Mouse (Mus musculus) lung, embryonic 16.5 days (tissue): ENCODE data around the gene Acvr1b. TPM values are rescaled to one million over a fixed set of nuclear protein-coding genes. Genes with fewer than 3 reads are reported as not detected.

Experiments used
- ATAC-seq: fragments of 200-750 bp; cut with Nextera tagmentation; 2 replicates; pipeline ENCODE4 v1.8.0; 2017; ENCODE audit warnings: low read depth, mild to moderate bottlenecking, moderate library complexity
- H3K27ac ChIP-seq: fragments of 300-500 bp; sonication (generic); 2 replicates; pipeline ENCODE4 v1.5.1; 2014; ENCODE audit warnings: mild to moderate bottlenecking, control low read depth, low read length
- H3K27me3 ChIP-seq: fragments of 300-500 bp; sonication (generic); 2 replicates; pipeline ENCODE4 v1.6.1; 2014; ENCODE audit warnings: low read depth, low read length, mixed read lengths; ENCODE audit not compliant: control insufficient read depth, insufficient read depth
- H3K36me3 ChIP-seq: fragments of 300-500 bp; sonication (generic); 2 replicates; pipeline ENCODE4 v1.6.1; 2014; ENCODE audit warnings: low read length; ENCODE audit not compliant: control insufficient read depth, insufficient read depth
- H3K4me1 ChIP-seq: fragments of 300-500 bp; sonication (generic); replicated peaks from 2 replicates; pipeline ENCODE4 v1.6.1; 2014; ENCODE audit warnings: low read length, mixed read lengths; ENCODE audit not compliant: control insufficient read depth, insufficient read depth
- H3K4me2 ChIP-seq: fragments of 300-500 bp; sonication (generic); 2 replicates; pipeline ENCODE4 v1.6.1; 2014; ENCODE audit warnings: low read depth, low read length, control low read depth
- H3K4me3 ChIP-seq: fragments of 300-500 bp; sonication (generic); 2 replicates; pipeline ENCODE4 v1.5.1; 2014; ENCODE audit warnings: mild to moderate bottlenecking, low read length, control low read depth
- H3K9ac ChIP-seq: fragments of 300-500 bp; sonication (generic); 2 replicates; pipeline ENCODE4 v1.6.1; 2014; ENCODE audit warnings: low read length, control low read depth
- H3K9me3 ChIP-seq: fragments of 300-500 bp; sonication (generic); 2 replicates; pipeline ENCODE4 v1.6.1; 2016; ENCODE audit warnings: low read length; ENCODE audit not compliant: control insufficient read depth
- WGBS: fragments of 180-500 bp; shearing (Covaris S2); extraction: QIAGEN DNeasy Blood & Tissue Kit; methylation state at CpG from one replicate; pipeline ENCODE4 v1.1.7; 2014; 5-methylcytosine and 5-hydroxymethylcytosine counted together
- polyA plus RNA-seq: library from polyadenylated mRNA; unstranded; fragments of >200 nt; fragmentation: Nextera tagmentation; extraction: Ambion mirVana; gene quantifications from 2 replicates; pipeline ENCODE4 v1.2.1, GENCODE M21; 2015

Acvr1b gene
- polyA plus RNA-seq, 1 experiment from 2014 or later: 6.8 TPM

GRCm38 (mm10) chr15:101240799-101241204 lies 66.9 kb downstream of the Acvr1b start:
- no peaks in the 10 kb centered on the region for H3K9me3 ChIP-seq
- peak; percentile 66 for ATAC-seq
- H3K4me1 ChIP-seq: peaks cover 24% of the 10 kb centered on the region
- peak overlapping the region; percentile 61 for H3K4me2 ChIP-seq
- H3K4me3 ChIP-seq: peak overlapping the region; percentile 26
- no peaks in the 10 kb centered on the region for H3K36me3 ChIP-seq
- peak overlapping the region; percentile 52 for H3K9ac ChIP-seq
- peak overlapping the region; percentile 16; the same call in 1 of the 2 replicates for H3K27ac ChIP-seq
- 3% methylated on average over 10 of the region's 10 CpGs for WGBS
- H3K27me3 ChIP-seq: no peaks in the 10 kb centered on the region

DNA sequence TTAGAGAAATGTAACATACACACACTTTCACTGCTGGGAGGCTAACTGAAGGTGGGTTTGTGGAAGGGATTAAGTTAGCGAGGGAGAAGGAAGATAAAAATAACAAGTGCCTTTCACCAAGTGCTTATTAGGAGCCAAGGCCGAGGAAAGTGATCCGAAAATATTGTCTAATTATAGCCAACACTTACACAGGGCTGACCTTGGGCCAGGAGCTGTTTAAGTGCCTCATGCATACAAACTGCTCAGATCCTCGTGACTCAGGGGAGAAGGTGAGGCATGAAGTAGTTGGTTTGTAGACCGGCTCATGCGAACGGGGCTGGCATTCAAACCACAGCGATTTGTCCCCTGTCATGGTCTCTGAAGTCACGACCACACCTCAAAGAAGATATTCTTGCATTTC lies 67.4 kb downstream of the Acvr1b start:
- Histone ChIP-seq H3K9me3 (no peaks in the 10 kb centered on the region), H3K36me3 (no peaks in the 10 kb centered on the region), H3K27me3 (no peaks in the 10 kb centered on the region), H3K27ac (peak overlapping the region; percentile 16; the same call in 1 of the 2 replicates), H3K4me1 (peaks cover 22% of the 10 kb centered on the region), H3K4me3 (peak overlapping the region; percentile 26), H3K9ac (peak overlapping the region; percentile 52), H3K4me2 (peak overlapping the region; percentile 61)
- 38% methylated on average over 9 of the region's 9 CpGs for WGBS
- ATAC-seq: no peak

DNA sequence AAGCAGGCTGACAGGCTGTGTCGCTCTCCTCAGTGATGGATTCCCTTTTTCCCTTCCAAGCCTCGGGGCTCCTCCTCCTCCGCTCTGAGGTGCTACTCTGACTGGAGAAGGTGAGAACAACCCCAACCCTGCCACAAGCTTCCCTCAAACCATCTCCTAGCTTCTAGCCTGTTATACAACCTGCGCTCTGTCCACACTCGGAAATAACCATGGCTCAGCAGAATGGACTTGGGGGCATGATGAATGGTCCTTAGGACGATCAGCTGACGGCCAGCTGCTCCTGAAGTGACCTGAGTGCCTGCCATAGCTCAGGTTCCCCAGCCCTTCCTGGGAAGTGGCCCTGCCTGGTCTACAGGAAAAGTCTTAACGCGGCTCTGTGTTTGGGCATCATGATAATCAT lies 68.0 kb downstream of the Acvr1b start:
- H3K4me3 ChIP-seq: no peak overlapping the region
- 0 out of 2 replicates have a peak overlapping the region, but pooled peaks have one; percentile 21 for H3K9ac ChIP-seq
- peaks cover 23% of the 10 kb centered on the region for H3K4me1 ChIP-seq
- H3K27ac ChIP-seq: no peak overlapping the region
- 48% methylated on average over 9 of the region's 9 CpGs for WGBS
- ATAC-seq: no peak
- no peaks in the 10 kb centered on the region for H3K27me3 ChIP-seq
- H3K4me2 ChIP-seq: no peak overlapping the region
- no peaks in the 10 kb centered on the region for H3K36me3 ChIP-seq
- H3K9me3 ChIP-seq: no peaks in the 10 kb centered on the region

DNA sequence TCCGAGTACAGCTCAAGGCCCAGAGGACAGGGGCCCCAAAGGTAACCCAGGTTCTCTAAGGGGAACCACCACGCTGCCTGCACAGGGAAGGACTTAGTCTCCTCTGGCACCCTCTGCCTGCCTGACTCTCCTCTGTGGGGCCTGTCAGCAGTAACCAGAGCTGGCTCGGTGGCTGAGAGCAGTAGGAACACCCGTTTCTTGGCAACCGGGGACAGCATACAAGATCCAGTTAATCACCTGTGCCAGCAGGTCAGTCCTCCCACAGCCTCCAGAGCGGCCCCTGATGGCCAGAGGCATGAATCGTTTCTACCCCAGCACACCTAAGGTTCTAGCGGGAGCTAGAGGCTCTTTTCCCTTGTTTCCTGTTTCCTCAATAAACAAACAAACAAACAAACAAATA lies 68.8 kb downstream of the Acvr1b start:
- ATAC-seq: no peak
- H3K27ac ChIP-seq: no peak overlapping the region
- H3K4me3 ChIP-seq: no peak overlapping the region
- H3K4me2 ChIP-seq: no peak overlapping the region
- no peaks in the 10 kb centered on the region for H3K9me3 ChIP-seq
- H3K36me3 ChIP-seq: no peaks in the 10 kb centered on the region
- peaks cover 29% of the 10 kb centered on the region for H3K4me1 ChIP-seq
- no peak overlapping the region for H3K9ac ChIP-seq
- H3K27me3 ChIP-seq: no peaks in the 10 kb centered on the region
- WGBS: 24% methylated on average over 8 of the region's 8 CpGs

- Histone ChIP-seq H3K4me1 (peaks cover 31% of the 10 kb centered on the region), H3K27me3 (no peaks in the 10 kb centered on the region), H3K36me3 (no peaks in the 10 kb centered on the region), H3K27ac (no peak overlapping the region), H3K4me3 (no peak overlapping the region), H3K4me2 (no peak overlapping the region), H3K9me3 (no peaks in the 10 kb centered on the region), H3K9ac (no peak overlapping the region)
- ATAC-seq: no peak
- 58% methylated on average over 3 of the region's 3 CpGs for WGBS
Measured at GRCm38 (mm10) chr15:101244012-101244411, 70.1 kb downstream of the Acvr1b start.

DNA sequence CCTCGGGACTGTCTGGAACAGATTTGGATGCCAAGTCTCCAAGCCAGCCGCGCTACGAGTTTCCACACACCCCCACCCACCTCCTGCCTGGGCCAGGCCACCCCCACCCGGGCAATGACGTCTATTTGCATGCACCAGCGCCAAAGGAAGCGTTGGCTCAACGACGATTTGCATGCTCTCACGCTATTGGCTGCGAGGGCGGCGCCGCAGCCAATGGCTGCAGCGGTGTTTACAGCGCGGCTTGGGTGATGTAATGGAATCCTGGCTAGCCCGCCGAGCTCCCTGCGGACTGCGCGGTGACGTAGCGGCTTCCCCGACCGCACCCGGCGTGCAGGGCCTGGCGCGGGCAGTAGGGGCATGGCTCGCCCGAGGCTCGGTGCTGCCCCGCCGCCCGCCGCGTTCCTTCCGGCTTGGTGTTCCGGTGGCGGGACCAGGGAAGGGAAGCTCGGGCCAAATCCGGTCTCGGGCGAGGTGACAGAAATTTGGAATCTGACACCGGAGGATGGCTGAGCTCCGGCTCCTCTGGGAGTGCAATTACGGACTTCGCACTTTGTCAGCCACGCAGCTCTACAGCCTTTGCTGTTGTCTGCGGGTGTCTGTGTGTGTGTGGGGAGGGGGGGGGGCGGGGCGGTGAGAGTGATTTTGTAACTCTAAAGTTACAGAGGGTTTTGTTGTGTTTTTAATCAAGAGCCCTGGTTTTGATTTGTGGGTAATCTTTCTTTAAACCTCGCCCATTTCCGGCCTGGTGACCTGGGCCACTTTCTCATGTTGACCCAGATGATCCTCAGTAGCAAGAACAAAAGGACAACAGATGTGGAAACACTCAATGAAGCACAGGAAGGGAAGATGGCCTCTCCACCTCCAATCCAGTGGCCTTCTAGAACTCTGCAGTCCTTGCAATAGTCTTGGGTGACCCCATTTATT lies 72.6 kb downstream of the Acvr1b start:
- under 1% methylated on average over 56 of the region's 56 CpGs for WGBS
- H3K4me3 ChIP-seq: peak overlapping the region; percentile 49
- ATAC-seq: peak; percentile 98
- H3K9ac ChIP-seq: peak overlapping the region; percentile 74
- H3K27me3 ChIP-seq: no peaks in the 10 kb centered on the region
- H3K4me1 ChIP-seq: peaks cover 23% of the 10 kb centered on the region
- peak overlapping the region; percentile 94 for H3K27ac ChIP-seq
- no peaks in the 10 kb centered on the region for H3K36me3 ChIP-seq
- no peaks in the 10 kb centered on the region for H3K9me3 ChIP-seq
- H3K4me2 ChIP-seq: peak overlapping the region; percentile 69

GRCm38 (mm10) chr15:101247155-101247498 lies 73.3 kb downstream of the Acvr1b start:
- Histone ChIP-seq H3K27ac (peak overlapping the region; percentile 94), H3K27me3 (no peaks in the 10 kb centered on the region), H3K4me2 (peak overlapping the region; percentile 69), H3K4me1 (peaks cover 20% of the 10 kb centered on the region), H3K36me3 (no peaks in the 10 kb centered on the region), H3K9me3 (no peaks in the 10 kb centered on the region), H3K4me3 (peak overlapping the region; percentile 48), H3K9ac (peak overlapping the region; percentile 69)
- ATAC-seq: no peak
- 81% methylated on average over 1 of the region's 1 CpGs for WGBS

GRCm38 (mm10) chr15:101248029-101248710 lies 74.3 kb downstream of the Acvr1b start:
- Histone ChIP-seq H3K27ac (peak overlapping the region; percentile 80), H3K9me3 (no peaks in the 10 kb centered on the region), H3K36me3 (no peaks in the 10 kb centered on the region), H3K27me3 (no peaks in the 10 kb centered on the region), H3K4me1 (peaks cover 20% of the 10 kb centered on the region), H3K9ac (no peak overlapping the region; the same call in 1 of the 2 replicates), H3K4me3 (no peak overlapping the region), H3K4me2 (no peak overlapping the region)
- ATAC-seq: no peak
- 29% methylated on average over 5 of the region's 5 CpGs for WGBS

DNA sequence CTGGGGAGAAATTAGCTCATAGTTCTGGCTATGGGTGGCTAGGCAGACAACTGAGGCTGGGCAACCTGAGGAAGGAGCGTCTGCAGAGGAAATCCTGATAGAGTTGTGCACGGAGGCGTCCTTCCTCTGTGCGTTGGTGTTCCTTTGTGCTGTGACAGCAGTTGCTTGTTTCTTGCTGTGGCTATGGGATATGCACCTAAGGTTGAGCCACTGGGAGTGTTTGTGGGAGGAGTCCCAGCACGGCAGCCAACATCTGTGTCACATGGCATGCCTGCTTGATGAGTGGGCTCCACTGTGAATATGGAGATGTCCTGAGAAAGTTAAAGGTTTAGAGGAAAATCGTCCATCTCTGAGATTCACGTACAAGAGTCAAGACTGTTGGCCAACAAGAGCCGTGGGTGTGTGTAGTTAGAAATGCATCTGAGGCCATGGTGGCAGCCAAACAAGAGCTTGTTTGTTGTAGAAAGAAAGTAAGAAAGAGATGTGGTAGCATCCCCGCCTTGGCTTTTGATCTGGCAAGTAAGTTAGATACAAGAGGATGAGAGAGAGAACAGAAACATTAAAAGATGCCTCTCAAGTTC lies 76.4 kb downstream of the Acvr1b start:
- no peak overlapping the region for H3K27ac ChIP-seq

More for the DNA sequence above, 76.4 kb downstream of the Acvr1b start:
- Histone ChIP-seq H3K4me2 (no peak overlapping the region), H3K4me1 (peaks cover 23% of the 10 kb centered on the region), H3K9ac (no peak overlapping the region), H3K9me3 (no peaks in the 10 kb centered on the region), H3K36me3 (no peaks in the 10 kb centered on the region), H3K4me3 (no peak overlapping the region), H3K27me3 (no peaks in the 10 kb centered on the region)
- ATAC-seq: no peak
- WGBS: 72% methylated on average over 9 of the region's 9 CpGs
